Mouse (Mus musculus): ENCODE measurements around the gene Ccdc163. TPM values are rescaled to one million over a fixed set of nuclear protein-coding genes. Genes with fewer than 3 reads are reported as not detected.
"Not testable (repeated sequence)": the region's sequence is repeated elsewhere in the genome, so short reads cannot be mapped to it uniquely, and the experiment has no call there.

Gene Ccdc163
- polyA plus RNA-seq, 2 experiments, result 9.1 to 16.0 TPM

DNA sequence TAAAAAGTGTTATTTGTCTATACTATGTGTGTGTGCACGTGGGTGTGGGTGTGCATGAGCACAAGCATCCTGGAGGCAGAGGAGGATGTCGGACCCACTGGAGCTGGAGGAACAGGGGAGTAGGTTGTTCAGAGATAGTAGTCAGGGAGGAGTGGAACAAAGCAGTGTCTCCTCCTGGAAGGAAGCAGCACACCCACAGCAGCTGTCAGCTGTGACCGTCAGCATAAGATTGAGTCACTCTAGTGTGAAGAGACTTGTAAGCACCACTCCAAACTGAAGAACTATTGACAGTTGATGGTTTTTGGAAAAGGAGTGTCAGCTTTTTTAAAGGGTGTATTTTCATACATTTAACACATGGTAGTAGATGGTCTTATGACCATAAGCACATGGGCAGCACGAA is 41.7 kb upstream of the Ccdc163 start:
- DNase-seq (ENCODE audit: low read depth in 3 of 3, low spot score in 3 of 3) (no peak), ATAC-seq (ENCODE audit: insufficient read depth) (no peak)
- 29% methylated on average over 4 of the region's 4 CpGs for WGBS (ENCODE audit: insufficient replicate concordance)
- no peak for TF ChIP-seq CTCF (IDR thresholded peaks at IDR 0.05; ENCODE audit: low read depth)
- no peak for TF ChIP-seq EP300 (IDR thresholded peaks at IDR 0.05; ENCODE audit: low read depth)
- Histone ChIP-seq H3K4me3 (ENCODE audit: insufficient read depth in 1 of 2, low read depth in 2 of 2, low read length in 2 of 2) (no peak overlapping the region), H3K9ac (replicated peaks) (no peak overlapping the region), H3K27me3 (ENCODE audit: control insufficient read depth, insufficient read depth, low read length) (no peaks in the 10 kb centered on the region; the same call in 1 of the 2 replicates), H3K27ac (no peak overlapping the region), H3K4me1 (replicated peaks; ENCODE audit: control insufficient read depth in 2 of 2, insufficient read depth in 2 of 2, low read length in 1 of 2) (peaks cover 0 to 1% of the 10 kb centered on the region in 2 experiments; a peak in 1 of 4 replicates), H3K9me3 (ENCODE audit: control insufficient read depth, low read length) (no peaks in the 10 kb centered on the region), H3K4me2 (ENCODE audit: low read depth) (no peak overlapping the region), H3K36me3 (replicated peaks; ENCODE audit: control insufficient read depth, insufficient read depth, low read depth) (no peaks in the 10 kb centered on the region)

DNA sequence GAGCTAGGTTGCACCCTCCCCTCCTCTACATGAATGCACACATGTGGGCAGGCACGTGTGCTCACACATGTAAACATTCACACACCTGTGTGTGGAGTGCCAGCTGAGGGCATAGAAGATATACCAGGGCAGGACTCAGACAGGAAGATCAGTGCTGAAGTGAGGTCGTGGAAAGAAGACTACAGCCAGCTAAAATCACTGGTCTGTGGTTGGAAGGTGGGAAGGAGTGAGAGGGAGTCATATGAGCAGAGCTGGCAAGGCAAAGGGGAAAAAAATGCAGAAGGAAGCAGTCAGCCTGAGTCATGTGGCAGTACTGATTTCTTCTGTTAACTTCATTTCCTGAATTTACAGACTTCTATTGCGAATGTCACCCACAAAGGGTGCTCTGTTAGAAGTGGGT is 40.2 kb upstream of the Ccdc163 start:
- Histone ChIP-seq H3K4me1 (replicated peaks; ENCODE audit: control insufficient read depth in 2 of 2, insufficient read depth in 2 of 2, low read length in 1 of 2) (peaks cover 7 to 8% of the 10 kb centered on the region in 2 experiments), H3K36me3 (replicated peaks; ENCODE audit: control insufficient read depth, insufficient read depth, low read depth) (no peaks in the 10 kb centered on the region), H3K27me3 (ENCODE audit: control insufficient read depth, insufficient read depth, low read length) (no peaks in the 10 kb centered on the region; the same call in 1 of the 2 replicates), H3K9ac (replicated peaks) (no peak overlapping the region), H3K4me3 (ENCODE audit: insufficient read depth in 1 of 2, low read depth in 2 of 2, low read length in 2 of 2) (no peak overlapping the region), H3K9me3 (ENCODE audit: control insufficient read depth, low read length) (no peaks in the 10 kb centered on the region), H3K27ac (no peak overlapping the region), H3K4me2 (ENCODE audit: low read depth) (no peak overlapping the region)
- DNase-seq (ENCODE audit: low read depth in 3 of 3, low spot score in 3 of 3) (no peak), ATAC-seq (ENCODE audit: insufficient read depth) (no peak)
- TF ChIP-seq EP300 (IDR thresholded peaks at IDR 0.05; ENCODE audit: low read depth) (no peak), CTCF (IDR thresholded peaks at IDR 0.05; ENCODE audit: low read depth) (no peak)
- 17% methylated on average over 3 of the region's 3 CpGs for whole genome bisulfite sequencing (ENCODE audit: insufficient replicate concordance)

DNA sequence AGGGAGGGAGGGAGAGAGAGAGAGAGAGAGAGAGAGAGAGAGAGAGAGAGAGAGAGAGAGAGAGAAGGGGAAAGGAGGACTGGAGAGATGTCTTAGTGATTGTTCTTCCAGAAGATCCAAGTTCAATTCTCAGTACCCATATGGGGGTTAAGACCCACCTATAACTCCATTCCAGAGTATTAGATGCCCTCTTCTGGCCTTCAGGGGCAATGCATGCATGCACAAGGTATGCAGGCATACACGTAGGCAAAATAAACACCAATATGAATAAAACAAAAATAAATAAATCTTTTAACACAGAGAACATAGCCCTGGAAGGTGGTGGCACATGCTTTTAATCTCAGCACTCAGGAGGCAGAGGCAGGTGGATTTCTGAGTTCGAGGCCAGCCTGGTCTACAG is 39.0 kb upstream of the Ccdc163 start:
- Histone ChIP-seq H3K9ac (replicated peaks) (no peak overlapping the region), H3K4me1 (replicated peaks; ENCODE audit: control insufficient read depth in 2 of 2, insufficient read depth in 2 of 2, low read length in 1 of 2) (peaks cover 11 to 13% of the 10 kb centered on the region in 2 experiments), H3K9me3 (ENCODE audit: control insufficient read depth, low read length) (no peaks in the 10 kb centered on the region), H3K4me3 (ENCODE audit: insufficient read depth in 1 of 2, low read depth in 2 of 2, low read length in 2 of 2) (no peak overlapping the region), H3K36me3 (replicated peaks; ENCODE audit: control insufficient read depth, insufficient read depth, low read depth) (no peaks in the 10 kb centered on the region), H3K27ac (no peak overlapping the region), H3K27me3 (ENCODE audit: control insufficient read depth, insufficient read depth, low read length) (no peaks in the 10 kb centered on the region; the same call in 1 of the 2 replicates), H3K4me2 (ENCODE audit: low read depth) (no peak overlapping the region)
- WGBS (ENCODE audit: insufficient replicate concordance), result 42% methylated on average over 2 of the region's 2 CpGs
- peak; percentile 49 for TF ChIP-seq CTCF (IDR thresholded peaks at IDR 0.05; ENCODE audit: low read depth)
- no peak for TF ChIP-seq EP300 (IDR thresholded peaks at IDR 0.05; ENCODE audit: low read depth)
- no peak for ATAC-seq (ENCODE audit: insufficient read depth)
- DNase-seq (ENCODE audit: low read depth in 3 of 3, low spot score in 3 of 3), result no peak

DNA sequence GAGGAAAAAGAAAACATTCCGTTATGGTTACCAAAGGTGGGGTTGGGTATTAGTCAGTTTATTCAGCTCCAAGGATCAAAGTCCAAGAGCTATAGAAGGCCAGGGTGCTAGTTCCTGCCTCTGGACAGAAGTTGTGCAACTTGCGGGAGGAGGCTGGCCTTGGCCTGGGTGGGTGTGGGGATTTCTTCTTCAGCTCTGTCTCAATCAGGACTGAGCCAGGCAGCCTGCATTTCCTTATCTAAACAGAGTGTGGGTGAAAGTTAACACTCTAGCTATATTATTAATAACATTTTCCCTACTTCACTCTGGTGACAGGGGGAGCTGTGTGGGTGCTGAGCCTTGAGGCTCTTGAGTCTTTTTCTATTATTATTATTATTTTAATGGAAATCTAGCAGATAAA is 35.5 kb upstream of the Ccdc163 start:
- peak; percentile 87 for ATAC-seq (ENCODE audit: insufficient read depth)
- Histone ChIP-seq H3K4me2 (ENCODE audit: low read depth) (peak overlapping the region; percentile 36), H3K4me3 (ENCODE audit: insufficient read depth in 1 of 2, low read depth in 2 of 2, low read length in 2 of 2) (no peak overlapping the region), H3K9ac (replicated peaks) (no peak overlapping the region), H3K27me3 (ENCODE audit: control insufficient read depth, insufficient read depth, low read length) (no peaks in the 10 kb centered on the region), H3K9me3 (ENCODE audit: control insufficient read depth, low read length) (no peaks in the 10 kb centered on the region), H3K4me1 (replicated peaks; ENCODE audit: control insufficient read depth in 2 of 2, insufficient read depth in 2 of 2, low read length in 1 of 2) (peaks cover 12 to 13% of the 10 kb centered on the region in 2 experiments), H3K36me3 (replicated peaks; ENCODE audit: control insufficient read depth, insufficient read depth, low read depth) (no peaks in the 10 kb centered on the region), H3K27ac (no peak overlapping the region)
- 27% methylated on average over 2 of the region's 2 CpGs for WGBS (ENCODE audit: insufficient replicate concordance)
- DNase-seq (ENCODE audit: low read depth in 3 of 3, low spot score in 3 of 3), result peak; percentile 54 to 56 (median 55)
- TF ChIP-seq CTCF (IDR thresholded peaks at IDR 0.05; ENCODE audit: low read depth) (no peak), EP300 (IDR thresholded peaks at IDR 0.05; ENCODE audit: low read depth) (peak; percentile 68)

DNA sequence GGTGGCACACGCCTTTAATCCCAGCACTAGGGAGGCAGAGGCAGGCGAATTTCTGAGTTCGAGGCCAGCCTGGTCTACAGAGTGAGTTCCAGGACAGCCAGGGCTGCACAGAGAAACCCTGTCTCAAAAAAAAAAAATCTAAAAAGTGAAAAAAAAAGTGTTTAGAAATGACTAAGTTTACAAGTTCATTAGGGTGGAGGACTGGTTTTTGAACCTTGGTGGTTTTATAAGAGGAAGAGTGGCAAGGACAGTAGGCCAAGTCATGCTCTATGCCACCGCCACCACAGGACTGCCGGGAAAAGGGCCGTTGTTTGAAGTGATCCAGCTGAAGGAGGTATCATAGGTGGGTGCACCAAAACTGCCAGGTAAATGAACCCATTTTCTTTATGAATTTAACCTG is 33.5 kb upstream of the Ccdc163 start:
- not testable (repeated sequence) for ATAC-seq (ENCODE audit: insufficient read depth); H3K27ac ChIP-seq; H3K9me3 ChIP-seq (ENCODE audit: control insufficient read depth, low read length); H3K27me3 ChIP-seq (ENCODE audit: control insufficient read depth, insufficient read depth, low read length); DNase-seq (ENCODE audit: low read depth in 3 of 3, low spot score in 3 of 3); H3K4me3 ChIP-seq (ENCODE audit: insufficient read depth in 1 of 2, low read depth in 2 of 2, low read length in 2 of 2); H3K4me2 ChIP-seq (ENCODE audit: low read depth); H3K36me3 ChIP-seq (replicated peaks; ENCODE audit: control insufficient read depth, insufficient read depth, low read depth); H3K9ac ChIP-seq (replicated peaks)
- WGBS (ENCODE audit: insufficient replicate concordance), result 77% methylated on average over 6 of the region's 6 CpGs
- peaks cover 12 to 13% of the 10 kb centered on the region in 2 experiments for H3K4me1 ChIP-seq (replicated peaks; ENCODE audit: control insufficient read depth in 2 of 2, insufficient read depth in 2 of 2, low read length in 1 of 2)
